Mouse (Mus musculus) cortical plate, adult 2 months (tissue): ENCODE results near the gene 4930539E08Rik. TPM values are rescaled to one million over a fixed set of nuclear protein-coding genes. Genes with fewer than 3 reads are reported as not detected.

Source experiments
- H3K27ac ChIP-seq: fragments of 200-500 bp; 2 replicates; pipeline ENCODE4 v1.5.1; 2012; ENCODE audit warnings: low read length, control low read depth, inconsistent platforms; ENCODE audit not compliant: insufficient read depth
- H3K4me1 ChIP-seq: fragments of 200-500 bp; 2 replicates; pipeline ENCODE4 v1.6.1; 2011; ENCODE audit warnings: low read length; ENCODE audit not compliant: control insufficient read depth, insufficient read depth
- H3K4me3 ChIP-seq: fragments of 200-500 bp; 2 replicates; pipeline ENCODE4 v1.5.1; 2011; ENCODE audit warnings: mild to moderate bottlenecking, low read length, control low read depth; ENCODE audit not compliant: insufficient read depth
- CTCF ChIP-seq: fragments of 200-500 bp; IDR thresholded peaks from 2 replicates; pipeline ENCODE4 v1.5.1; 2011; ENCODE audit warnings: mild to moderate bottlenecking, control low read depth, low read length; ENCODE audit not compliant: insufficient read depth; ENCODE audit errors: extremely low read depth
- POLR2A ChIP-seq: fragments of 200-500 bp; IDR thresholded peaks from 2 replicates; pipeline ENCODE4 v1.6.1; 2011; ENCODE audit warnings: mild to moderate bottlenecking, low read length, control low read depth; ENCODE audit not compliant: insufficient read depth; ENCODE audit errors: extremely low read depth
- polyA plus RNA-seq: library from polyadenylated mRNA; depleted of rRNA; stranded (reverse); fragments of >200 nt; gene quantifications from 2 replicates; pipeline ENCODE4 v1.2.3, GENCODE M21; 2012

4930539E08Rik gene
- polyA plus RNA-seq, 1 experiment = 7.6 TPM

GRCm38 (mm10) chr17:28898249-28898648 lies 16.9 kb downstream of the 4930539E08Rik start:
- no peaks in the 10 kb centered on the region for H3K4me1 ChIP-seq
- H3K4me3 ChIP-seq = no peak overlapping the region
- H3K27ac ChIP-seq = no peak overlapping the region
- TF ChIP-seq POLR2A = no peak
- no peak for TF ChIP-seq CTCF

GRCm38 (mm10) chr17:28897817-28898216 lies 17.3 kb downstream of the 4930539E08Rik start:
- no peak overlapping the region for H3K27ac ChIP-seq
- no peaks in the 10 kb centered on the region for H3K4me1 ChIP-seq
- no peak for TF ChIP-seq CTCF
- no peak for TF ChIP-seq POLR2A
- H3K4me3 ChIP-seq = no peak overlapping the region

DNA sequence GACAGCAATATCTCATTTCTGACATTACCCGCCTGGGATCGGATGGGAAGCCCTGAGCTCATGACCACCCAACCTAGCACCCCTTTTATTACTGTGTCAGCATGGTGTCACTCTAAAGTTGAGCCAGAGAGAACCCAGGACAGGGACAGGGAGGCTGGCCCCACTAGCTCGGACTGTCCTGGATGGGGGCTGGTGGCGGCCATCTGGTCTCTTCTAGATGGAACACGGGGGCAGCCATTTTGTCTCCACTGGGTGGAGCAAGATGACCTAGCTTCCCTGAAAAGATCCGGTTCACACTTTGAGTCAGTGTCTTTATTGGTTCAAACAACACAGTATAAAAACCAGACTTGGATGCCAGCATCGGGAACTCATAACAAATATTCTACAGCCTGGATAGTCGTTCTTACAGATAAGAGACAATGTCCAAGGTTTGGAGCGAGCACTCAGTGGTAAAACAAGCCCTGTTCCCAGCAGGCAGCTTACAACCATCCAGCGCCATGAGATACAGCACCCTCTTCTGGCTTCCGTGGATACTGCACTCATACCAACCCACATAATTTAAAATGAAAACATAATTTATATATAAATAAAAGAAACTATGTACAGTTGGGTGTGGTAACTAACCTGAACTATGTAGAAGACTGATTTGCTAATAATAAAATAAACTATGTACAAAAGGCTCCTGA lies 18.9 kb downstream of the 4930539E08Rik start:
- TF ChIP-seq POLR2A (no peak), CTCF (0 out of 2 replicates have a peak, but pooled peaks have one; percentile 13)
- Histone ChIP-seq H3K4me3 (no peak overlapping the region), H3K27ac (no peak overlapping the region), H3K4me1 (no peaks in the 10 kb centered on the region)

- Histone ChIP-seq H3K4me1 (no peaks in the 10 kb centered on the region), H3K27ac (no peak overlapping the region), H3K4me3 (no peak overlapping the region)
- no peak for TF ChIP-seq CTCF
- no peak for TF ChIP-seq POLR2A
Measured at GRCm38 (mm10) chr17:28895217-28895875, 19.8 kb downstream of the 4930539E08Rik start.

GRCm38 (mm10) chr17:28894050-28894767 lies 20.9 kb downstream of the 4930539E08Rik start:
- no peak for TF ChIP-seq POLR2A
- no peak for TF ChIP-seq CTCF
- H3K4me1 ChIP-seq = no peaks in the 10 kb centered on the region
- H3K27ac ChIP-seq = no peak overlapping the region; the same call in 1 of the 2 replicates
- H3K4me3 ChIP-seq = no peak overlapping the region

DNA sequence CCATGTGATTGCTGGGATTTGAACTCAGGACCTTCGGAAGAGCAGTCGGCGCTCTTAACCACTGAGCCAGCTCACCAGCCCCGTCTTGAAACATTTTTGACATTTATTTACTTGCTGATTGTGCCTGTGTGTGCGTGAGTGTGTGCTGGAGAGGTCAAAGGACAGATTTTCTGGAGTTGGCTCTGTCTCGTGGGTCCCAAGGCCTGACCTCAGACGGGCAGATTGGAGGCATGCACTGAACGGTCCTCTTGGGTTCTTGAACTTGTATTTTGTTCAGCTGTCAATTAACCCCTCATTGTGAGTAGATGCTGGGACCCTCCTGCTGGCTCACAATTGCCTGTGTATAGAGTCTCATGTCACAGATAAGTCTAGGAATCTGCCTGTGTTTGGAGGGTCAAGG lies 28.9 kb downstream of the 4930539E08Rik start:
- H3K4me1 ChIP-seq = no peaks in the 10 kb centered on the region
- no peak overlapping the region for H3K27ac ChIP-seq
- H3K4me3 ChIP-seq = no peak overlapping the region
- TF ChIP-seq POLR2A = no peak
- TF ChIP-seq CTCF = no peak

GRCm38 (mm10) chr17:28885231-28885630 lies 29.9 kb downstream of the 4930539E08Rik start:
- TF ChIP-seq POLR2A (no peak), CTCF (no peak)
- Histone ChIP-seq H3K4me3 (no peak overlapping the region), H3K4me1 (no peaks in the 10 kb centered on the region), H3K27ac (no peak overlapping the region)

- no peaks in the 10 kb centered on the region for H3K4me1 ChIP-seq
- TF ChIP-seq POLR2A = no peak
- TF ChIP-seq CTCF = no peak
- no peak overlapping the region for H3K27ac ChIP-seq
- H3K4me3 ChIP-seq = no peak overlapping the region
Measured at GRCm38 (mm10) chr17:28883941-28884516, 31.1 kb downstream of the 4930539E08Rik start.

GRCm38 (mm10) chr17:28882810-28883209 lies 32.3 kb downstream of the 4930539E08Rik start:
- H3K4me1 ChIP-seq = no peaks in the 10 kb centered on the region
- H3K27ac ChIP-seq = no peak overlapping the region
- H3K4me3 ChIP-seq = no peak overlapping the region
- TF ChIP-seq POLR2A (no peak), CTCF (peak; percentile 26; the same call in 1 of the 2 replicates)
